Mouse (Mus musculus): ENCODE measurements at regions not wholly inside any gene's neighbourhood (a gene's known extent, or its start where the extent isn't known, plus 50 kb on each side); places are given as distances from the start of the nearest gene placed in this dataset.

DNA sequence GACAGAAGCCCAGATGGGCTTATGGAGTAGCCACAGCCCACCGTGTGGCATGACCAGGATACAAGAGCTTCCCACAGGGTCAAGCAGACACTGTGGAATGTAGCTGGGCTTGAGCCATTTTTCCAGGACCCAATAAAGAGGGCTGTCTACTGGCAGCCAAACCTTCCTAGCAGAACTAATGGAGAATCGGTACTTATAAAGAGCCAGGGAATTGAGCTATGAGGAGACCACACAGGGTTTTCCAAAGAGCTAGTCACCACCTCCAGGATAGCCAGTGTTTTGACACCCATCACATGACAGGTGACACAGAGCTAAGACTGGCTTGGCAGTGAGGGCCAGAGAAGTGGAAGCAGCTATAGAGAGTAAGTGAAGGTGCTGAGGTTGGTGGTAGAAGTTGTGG is 149.9 kb downstream of the Map2k4 start:
- no peaks in the 10 kb centered on the region for H3K27me3 ChIP-seq
- H3K4me3 ChIP-seq (replicated peaks), result no peak overlapping the region
- no peak for ATAC-seq (replicated peaks; ENCODE audit: low FRiP score)
- H3K27ac ChIP-seq, result no peak overlapping the region
- no peaks in the 10 kb centered on the region for H3K4me1 ChIP-seq
- no peak overlapping the region for H3K9ac ChIP-seq
- H3K9me3 ChIP-seq (replicated peaks), result no peaks in the 10 kb centered on the region
- 93% methylated on average over 2 of the region's 2 CpGs for WGBS
- no peaks in the 10 kb centered on the region for H3K36me3 ChIP-seq
- H3K4me2 ChIP-seq, result no peak overlapping the region

DNA sequence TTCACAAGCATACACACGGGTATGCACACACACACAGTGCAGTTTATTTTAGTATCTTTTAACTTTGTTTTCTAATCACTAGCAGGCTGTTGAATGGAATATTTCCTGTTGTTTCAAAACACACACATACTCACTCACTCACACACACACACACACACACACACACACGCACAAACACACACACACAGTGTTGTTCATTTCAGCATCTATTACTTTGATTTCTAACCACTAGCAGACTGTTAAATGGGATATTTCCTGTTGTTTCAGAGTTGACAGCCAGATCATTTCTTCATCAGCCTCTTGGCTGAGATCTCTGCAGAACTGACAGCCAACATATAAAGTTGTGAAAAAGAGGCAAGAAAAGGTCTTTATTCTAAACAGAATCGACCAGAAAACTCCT is 150.9 kb downstream of the Map2k4 start:
- Histone ChIP-seq H3K4me2 (no peak overlapping the region), H3K4me1 (no peaks in the 10 kb centered on the region)
- WGBS, result 74% methylated on average over 3 of the region's 3 CpGs

GRCm38 (mm10) chr11:65635307-65635706 is 152.8 kb downstream of the Map2k4 start:
- WGBS, result 68% methylated on average over 4 of the region's 4 CpGs
- no peak overlapping the region for H3K4me3 ChIP-seq (replicated peaks)

More for the DNA sequence above, 150.9 kb downstream of the Map2k4 start:
- no peaks in the 10 kb centered on the region for H3K36me3 ChIP-seq
- no peak overlapping the region for H3K27ac ChIP-seq
- no peaks in the 10 kb centered on the region for H3K9me3 ChIP-seq (replicated peaks)
- H3K9ac ChIP-seq, result no peak overlapping the region
- H3K27me3 ChIP-seq, result no peaks in the 10 kb centered on the region
- ATAC-seq (replicated peaks; ENCODE audit: low FRiP score), result no peak
- no peak overlapping the region for H3K4me3 ChIP-seq (replicated peaks)

GRCm38 (mm10) chr11:65631164-65631563 is 156.9 kb downstream of the Map2k4 start:
- Histone ChIP-seq H3K36me3 (no peaks in the 10 kb centered on the region), H3K27ac (no peak overlapping the region), H3K9ac (no peak overlapping the region), H3K4me2 (no peak overlapping the region), H3K4me3 (replicated peaks) (no peak overlapping the region), H3K27me3 (no peaks in the 10 kb centered on the region), H3K9me3 (replicated peaks) (no peaks in the 10 kb centered on the region), H3K4me1 (no peaks in the 10 kb centered on the region)
- no peak for ATAC-seq (replicated peaks; ENCODE audit: low FRiP score)
- WGBS, result 71% methylated on average over 3 of the region's 3 CpGs

More at GRCm38 (mm10) chr11:65635307-65635706, 152.8 kb downstream of the Map2k4 start:
- Histone ChIP-seq H3K27me3 (no peaks in the 10 kb centered on the region), H3K27ac (no peak overlapping the region), H3K9me3 (replicated peaks) (no peaks in the 10 kb centered on the region), H3K4me1 (no peaks in the 10 kb centered on the region), H3K4me2 (no peak overlapping the region), H3K9ac (no peak overlapping the region), H3K36me3 (no peaks in the 10 kb centered on the region)
- no peak for ATAC-seq (replicated peaks; ENCODE audit: low FRiP score)

DNA sequence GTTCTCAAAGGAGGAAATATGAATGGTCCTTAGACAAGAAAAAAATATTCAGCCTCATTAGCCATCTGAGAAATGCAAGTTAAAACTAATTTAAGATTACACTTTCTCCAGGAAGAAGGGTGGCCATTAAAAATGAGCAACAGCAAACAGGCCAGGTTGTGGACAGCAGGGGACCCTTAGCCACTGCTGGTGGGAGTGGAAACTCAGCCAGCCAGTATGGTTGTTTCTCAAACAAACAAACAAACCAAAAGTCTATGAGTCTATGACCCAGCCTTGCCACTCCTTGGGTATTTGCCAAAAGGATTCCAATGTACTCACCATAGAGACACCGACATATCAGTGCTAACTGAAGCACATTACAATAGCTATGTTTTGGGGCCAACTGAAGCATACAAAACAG is 157.7 kb downstream of the Map2k4 start:
- Histone ChIP-seq H3K9me3 (replicated peaks) (no peaks in the 10 kb centered on the region), H3K4me3 (replicated peaks) (no peak overlapping the region), H3K4me1 (no peaks in the 10 kb centered on the region), H3K27ac (no peak overlapping the region), H3K9ac (no peak overlapping the region), H3K36me3 (no peaks in the 10 kb centered on the region), H3K27me3 (no peaks in the 10 kb centered on the region), H3K4me2 (no peak overlapping the region)
- 93% methylated on average over 1 of the region's 1 CpGs for WGBS
- ATAC-seq (replicated peaks; ENCODE audit: low FRiP score), result no peak

GRCm38 (mm10) chr11:65629320-65629719 is 158.8 kb downstream of the Map2k4 start:
- H3K4me1 ChIP-seq, result no peaks in the 10 kb centered on the region
- no peaks in the 10 kb centered on the region for H3K27me3 ChIP-seq
- whole genome bisulfite sequencing, result 87% methylated on average over 5 of the region's 5 CpGs
- H3K9ac ChIP-seq, result no peak overlapping the region
- no peak overlapping the region for H3K4me2 ChIP-seq
- no peaks in the 10 kb centered on the region for H3K9me3 ChIP-seq (replicated peaks)
- no peak overlapping the region for H3K4me3 ChIP-seq (replicated peaks)
- H3K27ac ChIP-seq, result no peak overlapping the region
- ATAC-seq (replicated peaks; ENCODE audit: low FRiP score), result no peak
- H3K36me3 ChIP-seq, result no peaks in the 10 kb centered on the region

- Histone ChIP-seq H3K9me3 (replicated peaks) (no peaks in the 10 kb centered on the region), H3K4me3 (replicated peaks) (no peak overlapping the region), H3K27me3 (no peaks in the 10 kb centered on the region), H3K4me2 (no peak overlapping the region), H3K27ac (no peak overlapping the region), H3K9ac (no peak overlapping the region), H3K36me3 (no peaks in the 10 kb centered on the region), H3K4me1 (no peaks in the 10 kb centered on the region)
- no peak for ATAC-seq (replicated peaks; ENCODE audit: low FRiP score)
- 90% methylated on average over 4 of the region's 4 CpGs for WGBS
These were observed 169.1 kb downstream of the Map2k4 start for GRCm38 (mm10) chr11:65618976-65619375.

DNA sequence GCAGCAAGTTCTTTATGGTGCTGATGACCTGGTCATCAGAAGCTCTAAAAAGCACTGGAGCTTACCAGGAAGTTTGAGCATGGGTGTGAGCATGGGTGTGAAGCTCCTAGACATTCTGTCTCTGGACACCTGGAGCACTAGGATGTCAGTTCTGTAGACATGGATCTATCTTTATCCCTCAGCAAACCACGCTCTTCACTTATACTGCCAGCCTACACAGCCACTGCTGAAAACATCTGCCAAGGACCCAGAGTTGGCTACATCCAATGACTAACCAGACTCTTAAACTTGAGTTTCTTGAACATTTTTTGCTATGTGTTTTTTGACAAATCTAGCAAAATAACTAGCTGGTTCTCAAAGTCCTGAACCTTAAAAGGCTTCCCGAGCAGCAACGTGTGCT is 177.6 kb downstream of the Map2k4 start:
- 94% methylated on average over 3 of the region's 3 CpGs for WGBS
- no peak overlapping the region for H3K4me3 ChIP-seq (replicated peaks)
- H3K9ac ChIP-seq, result no peak overlapping the region
- H3K27me3 ChIP-seq, result no peaks in the 10 kb centered on the region
- H3K9me3 ChIP-seq (replicated peaks), result no peaks in the 10 kb centered on the region
- no peak overlapping the region for H3K27ac ChIP-seq
- H3K36me3 ChIP-seq, result no peaks in the 10 kb centered on the region
- H3K4me2 ChIP-seq, result no peak overlapping the region
- H3K4me1 ChIP-seq, result no peaks in the 10 kb centered on the region
- no peak for ATAC-seq (replicated peaks; ENCODE audit: low FRiP score)

- WGBS, result 62% methylated on average over 4 of the region's 4 CpGs
- Histone ChIP-seq H3K9ac (no peak overlapping the region), H3K4me3 (replicated peaks) (no peak overlapping the region), H3K27ac (no peak overlapping the region), H3K4me2 (no peak overlapping the region), H3K27me3 (no peaks in the 10 kb centered on the region), H3K36me3 (no peaks in the 10 kb centered on the region), H3K4me1 (no peaks in the 10 kb centered on the region), H3K9me3 (replicated peaks) (no peaks in the 10 kb centered on the region)
- no peak for ATAC-seq (replicated peaks; ENCODE audit: low FRiP score)
These were observed 179.0 kb downstream of the Map2k4 start for GRCm38 (mm10) chr11:65609056-65609455.

- H3K4me2 ChIP-seq, result no peak overlapping the region
- no peak for ATAC-seq (replicated peaks; ENCODE audit: low FRiP score)
These were observed 190.6 kb downstream of the Map2k4 start for GRCm38 (mm10) chr11:65597298-65598076.

DNA sequence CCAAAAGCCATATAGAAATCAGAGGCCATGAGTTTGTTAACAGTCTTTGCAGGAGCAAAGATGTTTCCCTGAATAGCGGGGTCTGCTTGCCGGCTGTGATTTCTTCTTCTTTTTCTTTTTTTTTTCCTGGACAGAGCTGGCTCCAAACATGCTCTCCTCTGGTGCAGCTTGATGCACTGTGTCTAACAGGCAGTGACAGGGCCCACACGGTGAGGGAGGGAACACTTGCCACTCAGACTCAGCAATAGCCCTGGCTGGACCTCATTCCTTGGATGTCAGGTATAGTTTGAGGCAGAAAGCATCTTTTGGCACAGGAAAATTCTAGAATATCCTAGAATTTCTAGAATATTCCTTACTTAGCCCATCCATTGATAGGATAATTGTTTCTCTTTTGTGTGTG is 199.6 kb downstream of the Map2k4 start:
- no peak overlapping the region for H3K9ac ChIP-seq
- no peak for ATAC-seq (replicated peaks; ENCODE audit: low FRiP score)
- H3K4me2 ChIP-seq, result no peak overlapping the region
- 49% methylated on average over 3 of the region's 3 CpGs for WGBS
- no peaks in the 10 kb centered on the region for H3K4me1 ChIP-seq
- H3K27ac ChIP-seq, result no peak overlapping the region
- no peaks in the 10 kb centered on the region for H3K9me3 ChIP-seq (replicated peaks)
- H3K27me3 ChIP-seq, result no peaks in the 10 kb centered on the region
- no peak overlapping the region for H3K4me3 ChIP-seq (replicated peaks)
- H3K36me3 ChIP-seq, result no peaks in the 10 kb centered on the region

More at GRCm38 (mm10) chr11:65597298-65598076, 190.6 kb downstream of the Map2k4 start:
- Histone ChIP-seq H3K36me3 (no peaks in the 10 kb centered on the region), H3K4me1 (no peaks in the 10 kb centered on the region), H3K9me3 (replicated peaks) (no peaks in the 10 kb centered on the region), H3K9ac (no peak overlapping the region), H3K4me3 (replicated peaks) (no peak overlapping the region), H3K27me3 (no peaks in the 10 kb centered on the region), H3K27ac (no peak overlapping the region)
- WGBS, result 80% methylated on average over 2 of the region's 2 CpGs

GRCm38 (mm10) chr11:65567831-65568230 is 220.3 kb downstream of the Map2k4 start:
- Histone ChIP-seq H3K9me3 (replicated peaks) (no peaks in the 10 kb centered on the region), H3K4me2 (no peak overlapping the region), H3K27ac (no peak overlapping the region), H3K27me3 (no peaks in the 10 kb centered on the region), H3K4me1 (no peaks in the 10 kb centered on the region), H3K36me3 (no peaks in the 10 kb centered on the region), H3K9ac (no peak overlapping the region), H3K4me3 (replicated peaks) (no peak overlapping the region)
- WGBS, result 89% methylated on average over 9 of the region's 9 CpGs
- ATAC-seq (replicated peaks; ENCODE audit: low FRiP score), result no peak

DNA sequence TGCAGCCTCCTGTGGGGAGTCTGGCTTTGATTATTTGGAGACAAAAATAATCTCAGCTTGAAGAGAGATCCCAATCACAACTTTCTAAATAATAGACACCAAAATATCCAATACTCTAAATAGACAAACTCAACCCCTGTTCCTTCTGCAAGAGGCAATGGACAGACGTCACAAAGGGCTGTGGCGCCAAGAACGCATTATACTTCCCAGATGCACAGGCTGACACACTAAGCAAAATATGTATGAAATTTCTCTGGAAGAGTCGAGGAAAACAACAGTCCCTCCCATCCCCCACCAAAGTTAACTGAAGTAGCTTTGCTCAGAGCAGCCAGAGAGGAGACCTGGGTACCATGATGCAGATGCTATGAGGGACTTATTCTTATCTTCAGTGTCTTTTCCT is 229.9 kb downstream of the Map2k4 start:
- Histone ChIP-seq H3K9ac (no peak overlapping the region), H3K36me3 (no peaks in the 10 kb centered on the region), H3K4me2 (no peak overlapping the region), H3K9me3 (replicated peaks) (no peaks in the 10 kb centered on the region), H3K4me3 (replicated peaks) (no peak overlapping the region), H3K4me1 (no peaks in the 10 kb centered on the region), H3K27ac (no peak overlapping the region), H3K27me3 (no peaks in the 10 kb centered on the region)
- WGBS, result 83% methylated on average over 4 of the region's 4 CpGs
- ATAC-seq (replicated peaks; ENCODE audit: low FRiP score), result no peak
